Mouse (Mus musculus): ENCODE data around the gene Gm3409. TPM values are rescaled to one million over a fixed set of nuclear protein-coding genes. Genes with fewer than 3 reads are reported as not detected.

Gm3409 gene
- not detected for polyA plus RNA-seq (2014; fragmentation: Illumina TruSeq; extraction: RNeasy Lipid Tissue Mini Kit (QIAGEN cat#74804); ENCODE audit: low read depth, low replicate concordance)

DNA sequence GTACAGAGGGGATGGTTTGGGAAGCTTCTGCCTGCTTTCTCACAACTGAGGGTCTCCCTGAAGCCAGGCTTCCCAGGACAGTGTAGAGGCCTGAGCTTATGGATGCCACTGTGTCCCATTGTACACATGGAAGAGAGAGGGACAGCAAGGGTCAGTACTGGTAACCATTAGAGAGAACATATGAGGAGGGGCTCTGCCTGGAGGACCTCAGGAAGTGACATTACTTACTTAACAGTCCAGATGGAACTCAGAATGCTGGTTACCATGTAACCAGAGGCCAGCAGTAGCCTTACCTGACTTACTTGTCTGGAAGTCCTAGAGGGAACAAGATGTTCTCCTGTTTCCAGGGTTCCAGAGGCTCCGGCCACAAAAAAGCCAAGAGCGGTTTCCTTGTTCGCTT, at the start of gene Gm3409:
Gene Gm3409 (plus strand): TSS at position 301 of the 400 bp plus-strand sequence.

DNA sequence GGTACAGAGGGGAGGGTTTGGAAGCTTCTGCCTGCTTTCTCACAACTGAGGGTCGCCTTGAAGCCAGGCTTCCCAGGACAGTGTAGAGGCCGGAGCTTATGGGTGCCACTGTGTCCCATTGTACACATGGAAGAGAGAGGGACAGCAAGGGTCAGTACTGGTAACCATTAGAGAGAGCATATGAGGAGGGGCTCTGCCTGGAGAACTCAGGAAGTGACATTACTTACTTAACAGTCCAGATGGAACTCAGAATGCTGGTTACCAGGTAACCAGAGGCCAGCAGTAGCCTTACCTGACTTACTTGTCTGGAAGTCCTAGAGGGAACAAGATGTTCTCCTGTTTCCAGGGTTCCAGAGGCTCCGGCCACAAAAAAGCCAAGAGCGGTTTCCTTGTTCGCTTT, 46.4 kb upstream of the Gm3409 start, which contains the start of gene Gm6370:
Gene Gm6370 (plus strand): TSS at position 301 of the 400 bp plus-strand sequence.

DNA sequence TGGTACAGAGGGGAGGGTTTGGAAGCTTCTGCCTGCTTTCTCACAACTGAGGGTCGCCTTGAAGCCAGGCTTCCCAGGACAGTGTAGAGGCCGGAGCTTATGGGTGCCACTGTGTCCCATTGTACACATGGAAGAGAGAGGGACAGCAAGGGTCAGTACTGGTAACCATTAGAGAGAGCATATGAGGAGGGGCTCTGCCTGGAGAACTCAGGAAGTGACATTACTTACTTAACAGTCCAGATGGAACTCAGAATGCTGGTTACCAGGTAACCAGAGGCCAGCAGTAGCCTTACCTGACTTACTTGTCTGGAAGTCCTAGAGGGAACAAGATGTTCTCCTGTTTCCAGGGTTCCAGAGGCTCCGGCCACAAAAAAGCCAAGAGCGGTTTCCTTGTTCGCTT, 35.3 kb upstream of the Gm3409 start, which contains the start of gene 4930449I24Rik:
Gene 4930449I24Rik (plus strand): TSS at position 301 of the 400 bp plus-strand sequence.

DNA sequence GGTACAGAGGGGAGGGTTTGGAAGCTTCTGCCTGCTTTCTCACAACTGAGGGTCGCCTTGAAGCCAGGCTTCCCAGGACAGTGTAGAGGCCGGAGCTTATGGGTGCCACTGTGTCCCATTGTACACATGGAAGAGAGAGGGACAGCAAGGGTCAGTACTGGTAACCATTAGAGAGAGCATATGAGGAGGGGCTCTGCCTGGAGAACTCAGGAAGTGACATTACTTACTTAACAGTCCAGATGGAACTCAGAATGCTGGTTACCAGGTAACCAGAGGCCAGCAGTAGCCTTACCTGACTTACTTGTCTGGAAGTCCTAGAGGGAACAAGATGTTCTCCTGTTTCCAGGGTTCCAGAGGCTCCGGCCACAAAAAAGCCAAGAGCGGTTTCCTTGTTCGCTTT, 23.6 kb upstream of the Gm3409 start, which contains the start of gene Gm3402:
Gene Gm3402 (plus strand): TSS at position 301 of the 400 bp plus-strand sequence.

DNA sequence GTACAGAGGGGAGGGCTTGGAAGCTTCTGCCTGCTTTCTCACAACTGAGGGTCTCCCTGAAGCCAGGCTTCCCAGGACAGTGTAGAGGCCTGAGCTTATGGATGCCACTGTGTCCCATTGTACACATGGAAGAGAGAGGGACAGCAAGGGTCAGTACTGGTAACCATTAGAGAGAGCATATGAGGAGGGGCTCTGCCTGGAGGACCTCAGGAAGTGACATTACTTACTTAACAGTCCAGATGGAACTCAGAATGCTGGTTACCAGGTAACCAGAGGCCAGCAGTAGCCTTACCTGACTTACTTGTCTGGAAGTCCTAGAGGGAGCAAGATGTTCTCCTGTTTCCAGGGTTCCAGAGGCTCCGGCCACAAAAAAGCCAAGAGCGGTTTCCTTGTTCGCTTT, 11.9 kb upstream of the Gm3409 start, which contains the start of gene Gm3404:
Gene Gm3404 (plus strand): TSS at position 301 of the 400 bp plus-strand sequence.

DNA sequence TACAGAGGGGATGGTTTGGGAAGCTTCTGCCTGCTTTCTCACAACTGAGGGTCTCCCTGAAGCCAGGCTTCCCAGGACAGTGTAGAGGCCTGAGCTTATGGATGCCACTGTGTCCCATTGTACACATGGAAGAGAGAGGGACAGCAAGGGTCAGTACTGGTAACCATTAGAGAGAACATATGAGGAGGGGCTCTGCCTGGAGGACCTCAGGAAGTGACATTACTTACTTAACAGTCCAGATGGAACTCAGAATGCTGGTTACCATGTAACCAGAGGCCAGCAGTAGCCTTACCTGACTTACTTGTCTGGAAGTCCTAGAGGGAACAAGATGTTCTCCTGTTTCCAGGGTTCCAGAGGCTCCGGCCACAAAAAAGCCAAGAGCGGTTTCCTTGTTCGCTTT, 18.4 kb downstream of the Gm3409 start, which contains the start of gene Gm3415:
Gene Gm3415 (plus strand): TSS at position 301 of the 400 bp plus-strand sequence.

DNA sequence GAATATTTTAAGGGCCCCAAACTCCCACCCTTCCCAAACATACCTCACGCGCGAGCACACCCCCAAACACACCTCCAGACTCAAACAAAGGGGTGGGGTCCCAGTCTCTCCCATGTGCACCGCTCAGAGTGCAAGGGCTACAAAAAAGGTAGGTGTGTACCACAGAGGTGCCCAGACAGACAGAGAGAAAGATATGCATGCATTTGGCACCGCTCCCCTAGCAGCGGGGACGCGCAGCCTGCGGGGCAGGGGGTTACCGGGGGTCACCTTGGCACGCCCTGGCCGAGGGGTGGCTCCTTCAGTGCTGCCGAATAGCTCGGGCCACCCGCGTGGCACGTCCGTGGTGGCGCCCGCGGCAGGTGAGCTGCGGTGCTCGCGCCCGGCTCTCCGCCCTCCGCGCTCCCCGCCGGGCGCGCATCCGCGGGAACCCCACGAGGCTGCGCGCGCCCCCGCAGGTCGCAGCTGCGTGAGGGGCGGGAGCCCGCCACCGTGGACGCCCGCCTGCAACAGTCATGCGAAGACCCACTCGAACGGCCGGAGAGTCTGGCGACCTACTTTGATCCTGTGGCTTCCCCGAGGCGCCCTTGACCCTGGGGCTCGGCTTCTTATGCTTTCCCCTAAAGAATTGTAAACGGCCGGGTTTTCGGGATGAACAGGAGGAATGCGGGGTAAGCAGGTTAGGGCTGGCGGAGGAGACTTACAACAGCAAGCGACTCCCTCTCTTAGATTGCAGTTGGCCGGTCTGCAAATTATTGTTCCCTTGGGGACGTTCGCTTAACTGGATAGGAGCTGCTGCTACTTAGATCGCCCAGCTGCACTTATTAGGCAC, 47.2 kb downstream of the Gm3409 start, which contains the start of gene Gpr12:
Gene Gpr12 (minus strand): TSS at position 762 of the 829 bp plus-strand sequence.

Other genes starting within 250 kb of the Gm3409 start
- 0.08 TPM for gene Wasf3, start 152.7 kb upstream of the Gm3409 start, polyA plus RNA-seq (2014; fragmentation: Illumina TruSeq; extraction: RNeasy Lipid Tissue Mini Kit (QIAGEN cat#74804); ENCODE audit: low read depth, low replicate concordance)
- gene Gm6408, start 55.7 kb upstream of the Gm3409 start, polyA plus RNA-seq (2014; fragmentation: Illumina TruSeq; extraction: RNeasy Lipid Tissue Mini Kit (QIAGEN cat#74804); ENCODE audit: low read depth, low replicate concordance): not detected
- not detected for gene Gm6370, start 46.3 kb upstream of the Gm3409 start, polyA plus RNA-seq (2014; fragmentation: Illumina TruSeq; extraction: RNeasy Lipid Tissue Mini Kit (QIAGEN cat#74804); ENCODE audit: low read depth, low replicate concordance)
- gene 4930449I24Rik, start 35.2 kb upstream of the Gm3409 start, polyA plus RNA-seq (2014; fragmentation: Illumina TruSeq; extraction: RNeasy Lipid Tissue Mini Kit (QIAGEN cat#74804); ENCODE audit: low read depth, low replicate concordance): not detected
- gene Gm3402, start 23.5 kb upstream of the Gm3409 start, polyA plus RNA-seq (2014; fragmentation: Illumina TruSeq; extraction: RNeasy Lipid Tissue Mini Kit (QIAGEN cat#74804); ENCODE audit: low read depth, low replicate concordance): not detected
- not detected for gene Gm3404, start 11.8 kb upstream of the Gm3409 start, polyA plus RNA-seq (2014; fragmentation: Illumina TruSeq; extraction: RNeasy Lipid Tissue Mini Kit (QIAGEN cat#74804); ENCODE audit: low read depth, low replicate concordance)
- gene Gm3415, start 18.5 kb downstream of the Gm3409 start, polyA plus RNA-seq (2014; fragmentation: Illumina TruSeq; extraction: RNeasy Lipid Tissue Mini Kit (QIAGEN cat#74804); ENCODE audit: low read depth, low replicate concordance): not detected
- gene Gpr12, start 47.6 kb downstream of the Gm3409 start, polyA plus RNA-seq (2014; fragmentation: Illumina TruSeq; extraction: RNeasy Lipid Tissue Mini Kit (QIAGEN cat#74804); ENCODE audit: low read depth, low replicate concordance): 0.50 TPM

Measured in liver, adult 10 weeks (tissue).